Mouse (Mus musculus) mouse trophoblast stem cell (cell line): ENCODE results near the gene Zbed5.
"Not testable (repeated sequence)": the region's sequence is repeated elsewhere in the genome, so short reads cannot be mapped to it uniquely, and the experiment has no call there.

ENCODE experiments used
- in situ Hi-C, 2 experiments: fragments of 300-500 bp; cut with MseI, MboI; formaldehyde crosslinking; loops; 2 replicates in 1 of 2; 3 replicates in 1 of 2; pipeline ENCODE4 v1.15.1; 2025

The Zbed5 gene

DNA sequence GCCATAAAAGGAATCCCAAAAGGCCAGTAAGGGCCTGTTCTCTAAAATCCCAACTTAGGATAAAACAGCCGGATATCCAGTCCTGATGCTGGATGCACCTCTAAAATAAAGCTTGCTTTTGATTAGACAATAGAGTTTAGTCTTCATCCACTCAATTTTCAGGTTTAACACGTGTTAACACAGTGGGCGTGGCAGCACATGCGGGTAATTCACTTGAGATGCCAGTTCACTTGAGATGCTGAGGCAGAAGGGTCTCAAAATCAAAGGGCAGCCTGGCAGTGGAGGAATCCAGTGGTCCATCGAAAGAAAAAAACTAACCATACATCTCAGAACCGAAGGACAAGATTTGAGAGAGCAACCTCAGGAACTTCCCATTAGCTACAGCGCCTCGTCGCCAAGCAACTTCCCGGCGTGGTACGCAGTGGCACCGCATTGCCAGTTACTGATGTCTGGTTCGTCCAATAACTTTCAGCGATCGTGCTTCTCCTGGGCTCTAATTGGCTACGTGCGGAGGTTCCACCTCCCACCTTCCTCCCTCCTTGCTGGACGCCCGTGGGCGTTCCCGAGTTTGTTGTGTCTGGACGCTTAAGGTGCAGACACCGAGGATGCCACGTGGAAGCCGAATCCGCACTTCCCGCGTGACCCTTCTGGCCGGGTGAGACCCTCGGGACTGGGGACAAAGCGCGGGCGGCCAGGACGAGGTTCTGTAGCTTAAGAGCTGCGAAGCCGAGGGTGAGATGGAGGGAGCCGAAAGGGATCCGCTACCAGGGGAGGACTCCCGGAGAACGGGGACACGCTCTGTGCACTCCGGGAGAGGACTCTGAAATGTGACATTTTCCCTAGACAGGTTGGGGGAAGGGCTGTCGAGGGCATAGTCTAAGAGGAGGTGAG, at the start of gene Zbed5:
Gene Zbed5 (plus strand): TSS at position 526 of the 891 bp plus-strand sequence.
- in situ Hi-C loops, result no loop called here

- in situ Hi-C loops, result no loop called here
Observed at GRCm38 (mm10) chr5:129846752-129847557, 48.6 kb upstream of the Zbed5 start, which contains the start of gene Sumf2. TSS of gene Sumf2 (plus strand) at chr5:129846986.

DNA sequence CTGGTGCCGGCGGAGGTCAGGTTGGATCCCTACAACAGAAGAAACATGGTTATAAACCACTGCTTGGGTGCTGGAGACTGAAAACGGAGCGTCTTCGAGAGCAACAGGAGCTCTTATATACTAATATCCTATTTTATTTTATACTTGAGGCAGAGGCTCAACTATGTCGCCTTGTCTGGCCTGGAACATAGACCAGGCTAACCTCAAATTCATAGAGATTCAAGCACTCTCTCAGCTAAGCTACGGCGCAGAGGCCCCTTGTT, 48.0 kb upstream of the Zbed5 start:
- in situ Hi-C loops, result no loop called here

DNA sequence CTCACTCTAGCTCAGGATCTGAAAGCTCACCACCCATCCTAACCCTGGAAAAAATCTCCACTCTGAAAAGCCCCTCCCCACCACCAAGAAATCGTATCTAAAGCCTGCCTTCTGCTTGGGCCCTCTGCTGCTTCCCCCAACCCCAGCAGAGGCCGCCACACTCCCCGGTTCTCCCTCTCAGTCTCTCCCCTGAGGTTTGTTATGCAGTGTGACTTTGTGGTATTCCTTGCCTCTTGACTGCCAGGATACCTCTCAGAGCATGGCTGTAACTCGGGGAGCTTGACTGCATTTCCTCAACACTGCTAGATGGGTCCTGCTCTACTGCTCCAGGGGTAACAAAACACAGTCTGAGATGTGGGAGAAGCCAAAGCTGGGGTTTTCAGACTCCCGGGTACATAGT, 40.4 kb upstream of the Zbed5 start:
- in situ Hi-C loops, result no loop called here

DNA sequence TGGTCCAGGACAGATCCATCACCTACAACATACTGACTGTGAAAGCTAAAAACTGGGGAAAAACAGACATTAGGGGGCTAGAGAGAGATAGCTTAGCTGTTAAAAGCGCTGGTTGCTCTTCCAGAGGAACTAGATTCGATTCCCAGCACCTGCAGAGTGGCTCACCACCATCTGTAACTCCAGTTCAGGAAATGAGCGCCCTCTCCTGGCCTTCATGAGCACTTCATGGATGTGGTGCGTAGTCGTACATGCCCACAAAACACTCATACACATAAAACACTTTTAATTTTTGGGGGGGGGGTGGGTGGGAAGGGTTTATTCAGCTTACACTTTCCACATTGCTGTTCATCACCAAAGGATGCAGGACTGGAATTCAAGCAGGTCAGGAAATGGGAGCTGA, 39.1 kb upstream of the Zbed5 start:
- in situ Hi-C loops, result no loop called here

DNA sequence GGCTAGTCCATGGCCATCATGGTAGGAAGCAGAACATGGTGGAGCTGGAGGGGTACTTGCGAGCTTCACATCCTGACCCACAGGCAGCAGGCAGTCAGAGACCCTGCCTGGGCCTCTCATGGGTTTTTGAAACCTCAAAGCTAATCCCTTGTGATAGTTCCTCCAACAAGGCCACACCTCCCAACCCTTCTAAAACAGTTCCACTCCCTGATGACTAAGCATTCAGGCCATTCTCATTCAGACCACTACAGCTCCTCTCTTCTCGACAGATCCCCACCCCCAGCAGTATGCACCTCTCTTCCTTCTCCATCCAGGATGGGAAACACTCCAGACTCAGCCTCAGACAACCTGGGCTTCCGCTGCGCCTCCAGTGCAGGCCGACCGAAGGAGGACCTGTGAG, 33.2 kb upstream of the Zbed5 start:
- in situ Hi-C loops, result no loop called here

- in situ Hi-C loops, result no loop called here
Observed at GRCm38 (mm10) chr5:129864467-129864866, 31.1 kb upstream of the Zbed5 start.

- in situ Hi-C loops, result no loop called here
Observed at GRCm38 (mm10) chr5:129865841-129866240, 29.7 kb upstream of the Zbed5 start.

DNA sequence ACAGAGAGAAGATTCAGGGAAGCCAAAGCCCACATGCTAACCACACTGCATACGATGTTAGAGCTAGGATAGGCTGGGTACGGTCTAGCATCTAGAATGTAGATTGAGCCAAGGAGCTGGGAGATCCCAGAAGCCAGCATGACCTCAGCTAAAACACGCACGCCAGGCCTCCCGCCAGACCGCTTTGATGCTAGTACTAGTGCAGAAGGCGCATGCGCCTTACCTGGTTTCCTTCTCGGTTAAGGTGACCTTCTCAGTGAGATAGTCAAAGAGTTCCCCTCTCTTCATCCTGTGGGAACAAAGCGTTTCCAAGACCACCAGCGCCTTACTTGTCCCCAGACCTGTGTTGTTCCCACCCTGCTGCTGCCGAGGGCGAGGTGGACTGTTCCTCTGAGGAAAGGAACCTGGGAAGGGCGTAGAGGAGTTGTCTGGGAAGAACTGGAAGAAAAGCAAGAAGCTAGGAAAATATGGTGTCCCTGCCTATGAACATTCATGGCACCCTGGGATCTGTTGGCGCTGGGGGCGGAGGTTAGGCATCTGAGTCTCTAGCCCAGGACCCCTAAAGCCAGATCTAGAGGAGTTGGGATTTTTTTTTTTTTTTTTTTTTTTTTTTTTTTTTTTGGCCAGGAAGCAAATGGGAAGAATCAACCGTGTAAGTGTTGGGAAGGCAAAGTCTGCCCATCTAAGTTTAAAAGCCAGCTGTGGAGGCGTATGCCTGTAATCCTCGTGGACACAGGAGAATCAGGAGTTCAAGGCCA, 26.1 kb upstream of the Zbed5 start:
- in situ Hi-C loops, result no loop called here

- in situ Hi-C loops, result no loop called here
Observed at GRCm38 (mm10) chr5:129871238-129871637, 24.3 kb upstream of the Zbed5 start.

GRCm38 (mm10) chr5:129873942-129874341, 21.6 kb upstream of the Zbed5 start:
- in situ Hi-C loops, result no loop called here

GRCm38 (mm10) chr5:129875098-129875497, 20.4 kb upstream of the Zbed5 start:
- in situ Hi-C loops, result no loop called here

GRCm38 (mm10) chr5:129877731-129878455, 17.6 kb upstream of the Zbed5 start:
- in situ Hi-C loops, result no loop called here

DNA sequence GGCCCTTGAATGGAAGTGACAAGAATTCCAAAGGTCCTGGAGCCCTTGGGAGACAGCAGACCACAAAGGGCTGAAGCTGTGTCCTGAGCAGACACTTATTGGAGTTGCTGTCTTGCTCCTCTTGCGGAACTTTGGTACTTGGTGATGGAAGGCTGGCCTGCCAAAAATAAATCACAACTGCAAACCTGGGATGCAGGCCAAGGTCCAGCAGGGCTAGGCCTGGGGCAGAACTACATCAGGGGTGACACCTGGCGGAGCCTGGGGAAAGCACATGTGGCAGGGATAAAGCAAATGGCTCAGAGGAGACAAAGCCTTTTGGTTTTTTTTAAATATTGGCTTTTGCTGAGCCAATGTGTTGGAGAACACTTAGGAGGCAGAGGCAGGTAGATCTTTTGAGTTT, 16.6 kb upstream of the Zbed5 start:
- in situ Hi-C loops, result no loop called here

- in situ Hi-C loops, result no loop called here
Observed at GRCm38 (mm10) chr5:129879888-129880287, 15.6 kb upstream of the Zbed5 start.

- in situ Hi-C loops, result no loop called here
Observed at GRCm38 (mm10) chr5:129886271-129886670, 9.3 kb upstream of the Zbed5 start.

- in situ Hi-C loops, result no loop called here
Observed at GRCm38 (mm10) chr5:129886911-129887636, 8.4 kb upstream of the Zbed5 start, which contains the start of gene Chchd2. TSS of gene Chchd2 (minus strand) at chr5:129887470.

DNA sequence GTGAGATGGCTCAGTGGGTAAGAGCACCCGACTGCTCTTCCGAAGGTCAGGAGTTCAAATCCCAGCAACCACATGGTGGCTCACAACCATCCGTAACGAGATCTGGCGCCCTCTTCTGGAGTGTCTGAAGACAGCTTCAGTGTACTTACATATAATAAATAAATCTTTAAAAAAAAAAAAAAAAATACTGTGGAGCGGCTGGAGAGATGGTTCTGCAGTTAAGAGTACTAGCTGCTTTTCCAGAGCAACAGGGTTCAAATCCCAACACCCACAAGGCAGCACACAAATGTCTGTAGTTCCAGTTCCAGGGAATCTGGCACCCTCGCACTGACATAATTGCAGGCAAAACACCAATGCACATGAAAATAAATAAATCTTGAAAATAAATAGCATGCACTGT, 5.1 kb upstream of the Zbed5 start:
- in situ Hi-C loops, result not testable (repeated sequence)

DNA sequence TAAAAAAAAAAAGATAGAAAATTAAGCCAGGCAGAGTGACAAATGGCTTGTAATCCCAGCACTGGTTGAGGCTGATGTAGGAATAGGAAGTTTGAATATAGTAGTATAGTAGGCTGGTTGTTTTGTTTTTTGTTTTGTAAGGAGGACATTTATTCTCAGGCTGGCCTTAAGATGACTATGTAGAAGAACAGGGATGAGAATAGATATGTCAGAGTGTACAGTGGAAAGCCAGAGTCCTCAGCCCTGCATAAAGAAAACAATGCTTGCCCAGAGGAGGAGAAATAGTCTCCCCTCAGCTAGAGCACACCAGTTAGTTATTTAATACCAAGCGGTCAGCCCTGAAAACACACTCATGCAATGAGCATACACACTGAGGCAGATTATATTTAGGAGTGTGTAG, 2.9 kb downstream of the Zbed5 start, which contains the start of gene Phkg1:
Gene Phkg1 (minus strand): TSS at position 101 of the 400 bp plus-strand sequence.
- in situ Hi-C loops, result no loop called here

GRCm38 (mm10) chr5:129907775-129908174, 12.3 kb downstream of the Zbed5 start:
- in situ Hi-C loops, result no loop called here
